Mouse (Mus musculus) embryonic facial prominence, embryonic 12.5 days (tissue): ENCODE measurements around the gene Gatad2b. TPM values are rescaled to one million over a fixed set of nuclear protein-coding genes. Genes with fewer than 3 reads are reported as not detected.
"Not testable (repeated sequence)": the region's sequence is repeated elsewhere in the genome, so short reads cannot be mapped to it uniquely, and the experiment has no call there.

ENCODE experiments used
- ATAC-seq: fragments of 200-750 bp; cut with Nextera tagmentation; 2 replicates; pipeline ENCODE4 v1.8.0; 2017; ENCODE audit not compliant: insufficient number of reproducible peaks, insufficient read depth, low FRiP score, low TSS enrichment
- H3K27ac ChIP-seq: fragments of 300-500 bp; sonication (generic); 2 replicates; pipeline ENCODE4 v1.5.1; 2016; ENCODE audit warnings: mild to moderate bottlenecking
- H3K27me3 ChIP-seq: fragments of 300-500 bp; sonication (generic); 2 replicates; pipeline ENCODE4 v1.6.1; 2016; ENCODE audit warnings: mild to moderate bottlenecking, moderate library complexity
- H3K36me3 ChIP-seq: fragments of 300-500 bp; sonication (generic); 2 replicates; pipeline ENCODE4 v1.6.1; 2016; ENCODE audit warnings: mild to moderate bottlenecking
- H3K4me1 ChIP-seq: fragments of 300-500 bp; sonication (generic); 2 replicates; pipeline ENCODE4 v1.6.1; 2016
- H3K4me2 ChIP-seq: fragments of 300-500 bp; sonication (generic); replicated peaks from 2 replicates; pipeline ENCODE4 v1.6.1; 2016; ENCODE audit warnings: mild to moderate bottlenecking, moderate library complexity
- H3K4me3 ChIP-seq: fragments of 300-500 bp; sonication (generic); 2 replicates; pipeline ENCODE4 v1.5.1; 2016; ENCODE audit warnings: mild to moderate bottlenecking
- H3K9ac ChIP-seq: fragments of 300-500 bp; sonication (generic); 2 replicates; pipeline ENCODE4 v1.6.1; 2016; ENCODE audit warnings: mild to moderate bottlenecking, moderate library complexity
- H3K9me3 ChIP-seq: fragments of 300-500 bp; sonication (generic); 2 replicates; pipeline ENCODE4 v1.6.1; 2016; ENCODE audit warnings: mild to moderate bottlenecking, moderate library complexity
- WGBS: fragments of 180-500 bp; shearing (Covaris S2); methylation state at CpG from one replicate; pipeline ENCODE4 v1.1.7; 2016; 5-methylcytosine and 5-hydroxymethylcytosine counted together
- polyA plus RNA-seq: library from polyadenylated mRNA; unstranded; fragments of >200 nt; fragmentation: Nextera tagmentation; extraction: Ambion mirVana; gene quantifications from 2 replicates; pipeline ENCODE4 v1.2.1, GENCODE M21; 2016

Gene Gatad2b
- polyA plus RNA-seq, 1 experiment from 2014 or later, result 16.6 TPM

- Histone ChIP-seq H3K4me3 (no peak overlapping the region), H3K4me1 (peaks cover 17% of the 10 kb centered on the region), H3K27me3 (no peaks in the 10 kb centered on the region), H3K27ac (peak overlapping the region; percentile 70; the same call in 1 of the 2 replicates), H3K9me3 (no peaks in the 10 kb centered on the region), H3K9ac (no peak overlapping the region), H3K4me2 (no peak overlapping the region; the same call in 1 of the 2 replicates), H3K36me3 (no peaks in the 10 kb centered on the region)
- peak; percentile 29; the same call in 1 of the 2 replicates for ATAC-seq
- 59% methylated on average over 6 of the region's 6 CpGs for WGBS
Measured at GRCm38 (mm10) chr3:90322289-90322688, 29.3 kb downstream of the Gatad2b start.

GRCm38 (mm10) chr3:90323119-90323518 lies 30.1 kb downstream of the Gatad2b start:
- H3K4me2 ChIP-seq, result no peak overlapping the region

GRCm38 (mm10) chr3:90332485-90332884 lies 39.5 kb downstream of the Gatad2b start:
- no peak overlapping the region for H3K4me3 ChIP-seq
- no peaks in the 10 kb centered on the region for H3K4me1 ChIP-seq
- H3K27me3 ChIP-seq, result no peaks in the 10 kb centered on the region
- H3K27ac ChIP-seq, result no peak overlapping the region
- no peak for ATAC-seq
- H3K9ac ChIP-seq, result no peak overlapping the region
- H3K4me2 ChIP-seq, result no peak overlapping the region
- H3K9me3 ChIP-seq, result no peaks in the 10 kb centered on the region
- no peaks in the 10 kb centered on the region for H3K36me3 ChIP-seq
- 88% methylated on average over 5 of the region's 5 CpGs for WGBS

More at GRCm38 (mm10) chr3:90323119-90323518, 30.1 kb downstream of the Gatad2b start:
- H3K9ac ChIP-seq, result no peak overlapping the region
- peak overlapping the region; percentile 65 for H3K27ac ChIP-seq
- 33% methylated on average over 5 of the region's 5 CpGs for WGBS
- peak; percentile 86 for ATAC-seq
- H3K4me1 ChIP-seq, result peaks cover 17% of the 10 kb centered on the region
- H3K27me3 ChIP-seq, result no peaks in the 10 kb centered on the region
- no peak overlapping the region for H3K4me3 ChIP-seq
- H3K9me3 ChIP-seq, result no peaks in the 10 kb centered on the region
- no peaks in the 10 kb centered on the region for H3K36me3 ChIP-seq

- Histone ChIP-seq H3K4me1 (no peaks in the 10 kb centered on the region), H3K4me3 (no peak overlapping the region), H3K9ac (no peak overlapping the region), H3K4me2 (no peak overlapping the region), H3K36me3 (no peaks in the 10 kb centered on the region), H3K9me3 (no peaks in the 10 kb centered on the region), H3K27ac (no peak overlapping the region), H3K27me3 (no peaks in the 10 kb centered on the region)
- no peak for ATAC-seq
Measured at GRCm38 (mm10) chr3:90335517-90335916, 42.5 kb downstream of the Gatad2b start.

GRCm38 (mm10) chr3:90338190-90338589 lies 45.2 kb downstream of the Gatad2b start:
- ATAC-seq, result no peak

GRCm38 (mm10) chr3:90340177-90340576 lies 47.2 kb downstream of the Gatad2b start:
- Histone ChIP-seq H3K27me3 (no peaks in the 10 kb centered on the region), H3K9ac (no peak overlapping the region), H3K27ac (no peak overlapping the region), H3K4me1 (no peaks in the 10 kb centered on the region), H3K4me2 (no peak overlapping the region), H3K4me3 (no peak overlapping the region), H3K36me3 (peaks cover 17% of the 10 kb centered on the region), H3K9me3 (no peaks in the 10 kb centered on the region)
- ATAC-seq, result no peak

More at GRCm38 (mm10) chr3:90338190-90338589, 45.2 kb downstream of the Gatad2b start:
- Histone ChIP-seq H3K4me3 (no peak overlapping the region), H3K9me3 (no peaks in the 10 kb centered on the region), H3K9ac (no peak overlapping the region), H3K4me1 (no peaks in the 10 kb centered on the region), H3K36me3 (peaks cover 14% of the 10 kb centered on the region), H3K27me3 (no peaks in the 10 kb centered on the region), H3K27ac (no peak overlapping the region), H3K4me2 (no peak overlapping the region)
- 78% methylated on average over 3 of the region's 3 CpGs for WGBS

GRCm38 (mm10) chr3:90342853-90343252 lies 49.9 kb downstream of the Gatad2b start:
- H3K4me3 ChIP-seq, H3K27me3 ChIP-seq, H3K9me3 ChIP-seq, H3K27ac ChIP-seq, H3K4me2 ChIP-seq, ATAC-seq, H3K4me1 ChIP-seq, H3K9ac ChIP-seq: not testable (repeated sequence)
- 68% methylated on average over 2 of the region's 2 CpGs for WGBS
- peaks cover 33% of the 10 kb centered on the region for H3K36me3 ChIP-seq

GRCm38 (mm10) chr3:90347847-90348246 lies 54.9 kb downstream of the Gatad2b start:
- WGBS, result 96% methylated on average over 4 of the region's 4 CpGs
- no peak overlapping the region for H3K4me2 ChIP-seq
- H3K36me3 ChIP-seq, result peaks cover 56% of the 10 kb centered on the region
- no peak overlapping the region for H3K9ac ChIP-seq
- H3K4me3 ChIP-seq, result no peak overlapping the region
- no peaks in the 10 kb centered on the region for H3K27me3 ChIP-seq
- ATAC-seq, result no peak
- H3K4me1 ChIP-seq, result no peaks in the 10 kb centered on the region
- no peak overlapping the region for H3K27ac ChIP-seq
- H3K9me3 ChIP-seq, result no peaks in the 10 kb centered on the region

GRCm38 (mm10) chr3:90357959-90358358 lies 65.0 kb downstream of the Gatad2b start:
- ATAC-seq, result no peak
- no peaks in the 10 kb centered on the region for H3K9me3 ChIP-seq
- no peaks in the 10 kb centered on the region for H3K27me3 ChIP-seq
- H3K9ac ChIP-seq, result no peak overlapping the region
- H3K4me2 ChIP-seq, result no peak overlapping the region
- no peaks in the 10 kb centered on the region for H3K4me1 ChIP-seq
- WGBS, result 94% methylated on average over 7 of the region's 7 CpGs
- no peak overlapping the region for H3K27ac ChIP-seq
- H3K36me3 ChIP-seq, result peaks cover 74% of the 10 kb centered on the region
- H3K4me3 ChIP-seq, result no peak overlapping the region

- Histone ChIP-seq H3K4me1 (no peaks in the 10 kb centered on the region), H3K4me3 (no peak overlapping the region), H3K27me3 (no peaks in the 10 kb centered on the region), H3K27ac (no peak overlapping the region), H3K36me3 (peaks cover 61% of the 10 kb centered on the region), H3K9me3 (no peaks in the 10 kb centered on the region), H3K4me2 (no peak overlapping the region), H3K9ac (no peak overlapping the region)
- WGBS, result 95% methylated on average over 1 of the region's 1 CpGs
- no peak for ATAC-seq
Measured at GRCm38 (mm10) chr3:90359230-90359629, 66.3 kb downstream of the Gatad2b start.

- Histone ChIP-seq H3K4me1 (no peaks in the 10 kb centered on the region), H3K9ac (no peak overlapping the region), H3K4me2 (no peak overlapping the region), H3K27ac (no peak overlapping the region), H3K4me3 (no peak overlapping the region), H3K27me3 (no peaks in the 10 kb centered on the region), H3K36me3 (peaks cover 40% of the 10 kb centered on the region), H3K9me3 (no peaks in the 10 kb centered on the region)
- WGBS, result 97% methylated on average over 4 of the region's 4 CpGs
- no peak for ATAC-seq
Measured at GRCm38 (mm10) chr3:90361476-90361875, 68.5 kb downstream of the Gatad2b start.

GRCm38 (mm10) chr3:90362346-90362745 lies 69.4 kb downstream of the Gatad2b start:
- Histone ChIP-seq H3K36me3 (peaks cover 34% of the 10 kb centered on the region), H3K27me3 (no peaks in the 10 kb centered on the region), H3K9me3 (no peaks in the 10 kb centered on the region), H3K4me3 (no peak overlapping the region), H3K4me2 (no peak overlapping the region), H3K9ac (no peak overlapping the region), H3K4me1 (no peaks in the 10 kb centered on the region), H3K27ac (no peak overlapping the region)
- no peak for ATAC-seq
- 84% methylated on average over 2 of the region's 2 CpGs for WGBS
